Mouse (Mus musculus): Measurements from ENCODE around the gene Dgat2. TPM values are rescaled to one million over a fixed set of nuclear protein-coding genes. Genes with fewer than 3 reads are reported as not detected.

The Dgat2 gene
- total RNA-seq, 2 experiments from 2014 or later = 32.9 to 69.4 TPM

DNA sequence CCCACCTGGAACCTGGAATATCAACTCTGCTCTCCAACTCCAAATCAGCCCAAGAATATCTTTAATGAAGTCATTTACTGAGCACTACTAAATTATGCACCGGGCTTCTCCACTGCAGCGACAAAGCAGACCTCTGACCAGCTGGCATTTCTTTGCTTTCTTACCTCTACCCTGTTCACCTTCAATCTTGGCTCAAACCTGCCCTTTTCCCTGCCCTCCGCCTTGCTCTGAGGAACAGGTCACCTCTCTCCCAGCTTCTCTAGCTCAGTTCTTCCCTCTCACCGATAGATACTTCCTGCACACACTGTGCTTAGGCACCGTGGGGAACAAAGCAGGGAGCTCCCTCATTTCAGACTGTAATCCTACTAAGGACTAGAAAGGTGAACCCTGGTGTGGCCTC lies 59.9 kb downstream of the Dgat2 start:
- H3K4me3 ChIP-seq = no peak overlapping the region
- DNase-seq = no peak
- intact Hi-C loops (cut with DNase I) = no loop called here
- no peak for TF ChIP-seq CTCF (IDR thresholded peaks at IDR 0.05)
- no peak overlapping the region for H3K27ac ChIP-seq

GRCm38 (mm10) chr7:99120865-99121521 lies 61.5 kb downstream of the Dgat2 start:
- intact Hi-C loops (cut with DNase I) = no loop called here
- no peak for TF ChIP-seq CTCF (IDR thresholded peaks at IDR 0.05)
- no peak overlapping the region for H3K4me3 ChIP-seq
- H3K27ac ChIP-seq = no peak overlapping the region
- no peak for DNase-seq

DNA sequence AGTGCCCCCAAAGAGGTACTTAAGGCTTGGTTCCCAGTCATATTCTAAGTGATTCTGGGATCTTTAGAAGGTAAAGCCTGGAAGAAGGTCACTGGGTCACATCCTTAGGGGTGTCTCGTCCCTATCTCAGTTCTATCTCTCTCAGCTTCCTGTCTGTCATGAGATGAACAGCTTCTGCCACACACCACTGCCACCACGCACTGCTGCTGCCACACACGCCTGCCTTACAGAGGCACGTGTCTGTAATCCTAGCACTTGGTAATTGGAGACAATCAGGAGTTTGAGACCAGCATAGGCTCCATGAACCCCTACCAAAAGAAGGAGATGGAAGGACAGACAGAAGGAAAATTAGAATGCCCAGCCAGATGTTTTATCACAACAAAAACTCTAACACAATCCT lies 62.4 kb downstream of the Dgat2 start:
- no peak for TF ChIP-seq CTCF (IDR thresholded peaks at IDR 0.05)
- no peak for DNase-seq
- intact Hi-C loops (cut with DNase I) = no loop called here
- no peak overlapping the region for H3K27ac ChIP-seq
- no peak overlapping the region for H3K4me3 ChIP-seq

- H3K27ac ChIP-seq = no peak overlapping the region
Measured at GRCm38 (mm10) chr7:99116781-99117180, 65.7 kb downstream of the Dgat2 start.

GRCm38 (mm10) chr7:99114006-99114726 lies 68.4 kb downstream of the Dgat2 start:
- no peak for TF ChIP-seq CTCF (IDR thresholded peaks at IDR 0.05)
- intact Hi-C loops (cut with DNase I) = no loop called here
- no peak overlapping the region for H3K4me3 ChIP-seq
- H3K27ac ChIP-seq = no peak overlapping the region
- no peak for DNase-seq

More at GRCm38 (mm10) chr7:99116781-99117180, 65.7 kb downstream of the Dgat2 start:
- H3K4me3 ChIP-seq = no peak overlapping the region
- intact Hi-C loops (cut with DNase I) = no loop called here
- DNase-seq = no peak
- TF ChIP-seq CTCF (IDR thresholded peaks at IDR 0.05) = no peak

DNA sequence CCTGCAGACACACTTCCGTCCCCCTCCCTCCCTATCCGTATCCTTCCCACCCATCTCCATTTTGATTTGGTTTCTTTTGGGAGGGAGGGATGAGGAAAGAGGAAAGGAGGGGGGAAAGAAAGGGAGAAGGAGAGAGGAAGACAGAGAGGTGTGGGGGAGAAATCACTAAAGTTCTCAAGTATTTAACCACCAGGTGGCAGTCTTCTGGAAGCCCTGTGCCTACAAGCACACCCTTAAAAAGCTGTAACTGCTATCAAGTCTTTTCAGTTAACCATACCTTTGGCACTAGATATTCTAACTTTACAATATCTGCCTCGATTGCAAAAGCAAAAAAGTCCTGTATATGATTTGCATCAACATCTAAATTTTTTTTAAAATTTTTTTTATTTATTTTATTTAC lies 75.0 kb downstream of the Dgat2 start:
- H3K27ac ChIP-seq = no peak overlapping the region
- H3K4me3 ChIP-seq = no peak overlapping the region
- peak; percentile 81 for TF ChIP-seq CTCF (IDR thresholded peaks at IDR 0.05)
- intact Hi-C loops (cut with DNase I) = no loop called here
- DNase-seq = no peak

DNA sequence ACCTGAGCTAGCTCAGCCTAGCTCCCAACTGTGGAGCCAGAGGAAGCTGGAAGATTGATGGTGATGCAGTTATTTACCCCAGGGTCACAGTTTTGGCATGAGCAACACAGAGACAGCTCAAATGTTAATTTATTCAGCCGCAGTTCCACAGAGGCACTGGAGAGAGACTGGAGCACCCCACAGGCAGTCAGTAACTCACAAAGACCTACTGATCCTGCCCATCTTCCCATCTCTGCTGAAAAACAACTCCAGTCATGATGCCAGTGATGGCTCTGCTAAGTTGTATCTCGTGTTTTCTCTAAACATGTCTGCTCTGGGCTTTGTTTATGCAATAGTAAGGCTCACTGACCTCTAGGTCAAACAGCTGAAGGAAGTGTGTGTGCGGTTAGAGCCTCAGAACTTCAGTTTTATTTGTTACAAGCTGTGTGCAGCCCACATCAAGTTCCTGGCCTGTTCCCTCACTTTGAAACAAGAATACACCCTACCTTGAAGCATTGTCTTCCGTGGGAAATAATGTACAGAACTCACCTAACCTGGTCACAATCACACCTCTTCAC lies 75.7 kb downstream of the Dgat2 start:
- no peak for TF ChIP-seq CTCF (IDR thresholded peaks at IDR 0.05)
- intact Hi-C loops (cut with DNase I) = loop anchor here (1.0 kb wide), 1 partner anchor 45 kb away; no protein-coding TSS in a partner anchor
- Histone ChIP-seq H3K4me3 (no peak overlapping the region), H3K27ac (0 out of 2 replicates have a peak overlapping the region, but pooled peaks have one; percentile 20)
- DNase-seq = no peak

Other genes starting within 250 kb of the Dgat2 start
- gene Uvrag, start 41.6 kb downstream of the Dgat2 start, total RNA-seq (2021) = 1 to 10 TPM; 8.6 to 9.2 TPM
- gene Mogat2, start 55.9 kb upstream of the Dgat2 start, total RNA-seq (2021) = not detected
- 1 to 10 TPM; 2.6 to 5.2 TPM for gene Map6, start 84.7 kb upstream of the Dgat2 start, total RNA-seq (2021)
- 100 to 1,000 TPM in 1 of 2 experiments, 10 to 100 TPM in 1; 47.0 to 124 TPM for gene Serpinh1, start 170.5 kb upstream of the Dgat2 start, total RNA-seq (2021)
- gene Gdpd5, start 198.7 kb upstream of the Dgat2 start, total RNA-seq (2021) = 1 to 10 TPM; 5.4 to 6.7 TPM

Measured in gastrocnemius, adult 2 months (tissue).